Mouse (Mus musculus) olfactory bulb, adult 2 months (tissue): Measurements from ENCODE around the gene Olfr774.

Experiments used
- CTCF ChIP-seq: fragments of 200-500 bp; IDR thresholded peaks from 2 replicates; pipeline ENCODE4 v1.5.1; 2012; ENCODE audit warnings: low read depth, mild to moderate bottlenecking, low read length, moderate library complexity; ENCODE audit not compliant: insufficient read depth
- POLR2A ChIP-seq: fragments of 200-500 bp; IDR thresholded peaks from 2 replicates; pipeline ENCODE4 v1.6.1; 2012; ENCODE audit warnings: mild to moderate bottlenecking, low read depth, low read length, moderate library complexity; ENCODE audit not compliant: insufficient read depth

- TF ChIP-seq POLR2A (no peak), CTCF (no peak)
These were observed at the start of gene Olfr774 for GRCm38 (mm10) chr10:129235904-129236303.
